Mouse (Mus musculus): ENCODE measurements at regions not wholly inside any gene's neighbourhood (a gene's known extent, or its start where the extent isn't known, plus 50 kb on each side); places are given as distances from the start of the nearest gene placed in this dataset.

DNA sequence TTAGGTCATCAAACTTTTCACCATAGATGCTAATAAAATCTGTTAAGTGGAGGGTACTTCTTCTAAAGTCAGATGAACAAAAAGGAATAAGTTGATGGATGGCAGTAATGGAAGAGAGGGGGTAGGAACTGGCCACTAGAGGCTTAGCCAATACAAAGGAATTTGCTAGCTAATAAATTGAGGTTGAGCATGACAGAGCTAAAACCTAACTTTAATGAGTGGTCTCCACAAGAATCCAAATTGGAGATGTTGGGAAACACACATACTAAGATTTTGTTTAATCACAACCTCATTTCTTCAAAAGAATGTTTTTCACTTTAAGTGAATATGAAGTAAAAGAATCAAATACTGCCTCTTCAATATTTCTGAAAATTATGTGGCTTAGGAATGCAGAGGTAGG lies 414.0 kb upstream of the Gm9747 start:
- TF ChIP-seq MYOD1 (IDR thresholded peaks at IDR 0.05; ENCODE audit: control insufficient read depth, insufficient read length, low read depth) (no peak), CTCF (IDR thresholded peaks at IDR 0.05; ENCODE audit: control insufficient read depth, insufficient read depth, insufficient read length) (no peak)
